Mouse (Mus musculus) common myeloid progenitor, adult 5-6 weeks (primary cell): ENCODE data around the gene Kif28. TPM values are rescaled to one million over a fixed set of nuclear protein-coding genes. Genes with fewer than 3 reads are reported as not detected.
A peak's percentile ranks its signal among the peaks of the same experiment; 100 is the strongest.
"Not testable (repeated sequence)": the region's sequence is repeated elsewhere in the genome, so short reads cannot be mapped to it uniquely, and the experiment has no call there.

Experiments used
- ATAC-seq: replicated peaks from 2 replicates; pipeline ENCODE4 v1.8.0; 2016; ENCODE audit warnings: low read depth, mild to moderate bottlenecking, moderate TSS enrichment, inconsistent platforms; ENCODE audit not compliant: poor library complexity, severe bottlenecking
- total RNA-seq: library from RNA; stranded (forward); fragments of 200-1000, 187-1606 nt; gene quantifications from 2 replicates; pipeline ENCODE4 v1.2.3, GENCODE M21; 2017

Kif28 gene
- total RNA-seq, 1 experiment from 2014 or later = not detected

DNA sequence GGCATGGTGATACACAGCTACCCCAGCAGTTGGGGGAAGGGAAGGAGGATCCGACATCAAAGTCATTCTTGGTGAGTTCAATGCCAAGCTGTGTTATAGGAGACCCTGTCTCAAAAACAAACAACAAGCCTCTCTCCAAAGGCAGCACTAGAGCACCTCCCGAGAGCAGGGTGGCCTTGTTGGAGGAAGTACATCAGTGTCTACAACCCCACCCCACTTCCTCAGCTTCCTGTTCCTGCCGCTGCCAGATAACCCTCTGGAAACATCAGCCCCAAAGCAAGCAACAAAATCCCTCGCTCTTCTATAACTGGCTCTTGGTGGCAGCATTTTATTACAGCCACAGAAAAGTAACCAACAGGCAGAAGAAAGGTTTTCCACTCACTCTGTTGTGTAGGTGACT lies 94.8 kb downstream of the Kif28 start:
- ATAC-seq = peak; percentile 83

DNA sequence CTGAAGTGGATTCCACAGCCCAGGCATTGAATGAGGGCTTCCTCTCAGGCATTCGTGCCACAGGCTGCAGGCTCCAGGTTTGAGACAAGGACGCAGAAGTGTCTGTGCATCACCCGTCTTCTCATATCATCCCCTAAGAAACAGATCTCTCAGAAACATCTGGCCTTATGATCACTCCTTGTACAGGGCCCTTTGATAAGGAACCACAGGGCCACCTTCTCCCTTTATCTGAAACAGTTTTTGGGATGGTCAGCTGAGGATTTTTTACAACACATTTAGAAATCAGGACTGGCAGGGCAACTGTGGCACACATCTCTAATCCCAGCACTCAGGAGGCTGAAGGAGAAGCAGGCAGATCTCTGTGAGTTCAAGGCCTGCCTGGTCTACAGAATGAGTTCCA lies 95.7 kb downstream of the Kif28 start:
- ATAC-seq = no peak

DNA sequence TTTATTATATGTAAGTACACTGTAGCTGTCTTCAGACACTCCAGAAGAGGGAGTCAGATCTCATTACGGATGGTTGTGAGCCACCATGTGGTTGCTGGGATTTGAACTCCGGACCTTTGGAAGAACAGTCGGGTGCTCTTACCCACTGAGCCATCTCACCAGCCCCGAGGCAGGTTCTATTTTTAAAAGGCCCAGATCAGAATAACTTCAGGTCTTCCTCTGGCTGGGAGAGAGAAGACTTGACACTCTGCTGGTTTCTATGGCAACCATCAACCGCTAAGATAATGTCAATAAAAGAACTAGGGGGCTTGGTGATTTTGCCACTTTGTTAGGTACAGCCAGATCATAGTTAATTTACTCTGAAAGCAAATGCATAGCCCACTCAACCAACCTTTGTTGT lies 96.4 kb downstream of the Kif28 start:
- not testable (repeated sequence) for ATAC-seq

DNA sequence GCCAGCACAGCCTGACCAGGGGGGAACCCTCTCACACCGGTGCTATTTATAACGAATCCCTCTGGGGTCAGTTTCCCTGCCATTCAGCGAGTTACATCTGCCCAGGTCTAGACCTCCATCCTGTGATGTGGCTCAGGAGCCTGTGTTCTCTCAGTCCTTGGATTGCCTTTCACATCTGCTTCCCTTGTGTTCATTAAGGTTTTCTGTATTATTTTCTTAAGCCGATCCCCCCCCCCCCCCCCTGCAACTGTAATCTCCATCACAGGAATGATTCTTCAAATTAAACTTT lies 99.1 kb downstream of the Kif28 start:
- no peak for ATAC-seq

Other genes with a start within 250 kb of the Kif28 start
- gene Smyd3, start 227.2 kb downstream of the Kif28 start, total RNA-seq = 41.1 and 52.2 TPM in 2 replicates
- 41.3 and 101 TPM in 2 replicates for gene Tfb2m, start 199.0 kb downstream of the Kif28 start, total RNA-seq
- 10.0 and 21.4 TPM in 2 replicates for gene Cnst, start 198.9 kb downstream of the Kif28 start, total RNA-seq
- gene Sccpdh, start 77.1 kb downstream of the Kif28 start, total RNA-seq = 29.9 and 38.1 TPM in 2 replicates
- not detected in 2 replicates for gene Gm10518, start 58.1 kb upstream of the Kif28 start, total RNA-seq
- gene Ahctf1, start 58.4 kb upstream of the Kif28 start, total RNA-seq = 119 and 126 TPM in 2 replicates
- gene Cdc42bpa, start 215.2 kb upstream of the Kif28 start, total RNA-seq = 22.6 and 31.5 TPM in 2 replicates